ENCODE assay signal across 27 mouse cellular contexts in genomic region chr6:99674482-99674881, GRCm38 (mm10). TPM values are rescaled to one million over a fixed set of nuclear protein-coding genes. Genes with fewer than 3 reads are reported as not detected.
DNase-seq lines count a peak whose midpoint lies in the region; ATAC-seq and TF ChIP-seq lines count a peak whose summit lies in the region.
"Had no signal": no experiment of that assay in that cellular context is flagged by ENCODE, and none has a peak within 500 bp of the region (broad histone marks: within the 10 kb centered on the region; RNA-seq: fewer than 3 reads in every experiment).

No protein-coding gene starts in this region.

- peak overlapping the region; percentile 14; the same call in 1 of the 2 replicates for H3K27ac ChIP-seq in forebrain, embryonic 13.5 days
- H3K27ac ChIP-seq in forebrain, embryonic 12.5 days: no peak overlapping the region
- H3K27ac ChIP-seq in hindbrain, embryonic 15.5 days (replicated peaks): 0 out of 2 replicates have a peak overlapping the region, but pooled peaks have one; percentile 34
- H3K27ac ChIP-seq in hindbrain, embryonic 11.5 days (ENCODE audit: low read depth, low read length): no peak overlapping the region
- H3K27ac ChIP-seq in midbrain, embryonic 12.5 days (replicated peaks): 0 out of 2 replicates have a peak overlapping the region, but pooled peaks have one; percentile 25
- no peak overlapping the region for H3K27ac ChIP-seq in midbrain, embryonic 13.5 days
- no peak overlapping the region for H3K27ac ChIP-seq in cerebellum, adult 2 months (ENCODE audit: insufficient read depth, low read length)
- H3K27ac ChIP-seq: embryonic facial prominence, embryonic 12.5 days; embryonic facial prominence, embryonic 15.5 days; heart, adult 2 months; heart, embryonic 10.5 days; heart, embryonic 13.5 days; hindbrain, embryonic 12.5 days; intestine, embryonic 15.5 days had no signal

- no peak overlapping the region for H3K4me3 ChIP-seq in forebrain, embryonic 13.5 days
- H3K4me3 ChIP-seq in forebrain, embryonic 12.5 days (replicated peaks): no peak overlapping the region
- H3K4me3 ChIP-seq in hindbrain, embryonic 15.5 days: no peak overlapping the region
- H3K4me3 ChIP-seq in hindbrain, embryonic 11.5 days (ENCODE audit: low read depth, low read length): no peak overlapping the region
- H3K4me3 ChIP-seq in midbrain, embryonic 12.5 days: no peak overlapping the region
- no peak overlapping the region for H3K4me3 ChIP-seq in midbrain, embryonic 13.5 days (replicated peaks)
- H3K4me3 ChIP-seq in cerebellum, adult 2 months (replicated peaks; ENCODE audit: insufficient read depth, low read depth, low read length): no peak overlapping the region
- H3K4me3 ChIP-seq: embryonic facial prominence, embryonic 12.5 days; embryonic facial prominence, embryonic 15.5 days; heart, adult 2 months; heart, embryonic 10.5 days; heart, embryonic 13.5 days; hindbrain, embryonic 12.5 days; intestine, embryonic 15.5 days had no signal

- ATAC-seq in forebrain, embryonic 13.5 days: no peak
- no peak for ATAC-seq in forebrain, embryonic 12.5 days (ENCODE audit: low FRiP score)
- no peak for ATAC-seq in hindbrain, embryonic 15.5 days (ENCODE audit: low FRiP score, low read depth)
- ATAC-seq in hindbrain, embryonic 11.5 days (ENCODE audit: low FRiP score): no peak
- ATAC-seq in midbrain, embryonic 12.5 days (ENCODE audit: low FRiP score, low read depth): no peak
- no peak for ATAC-seq in midbrain, embryonic 13.5 days
- ATAC-seq: activated CD4-positive, CD25-positive, alpha-beta regulatory T cell, adult 4 months; forebrain, embryonic 16.5 days; hindbrain, embryonic 16.5 days; intestine, embryonic 15.5 days had no signal

- H3K27me3 ChIP-seq in forebrain, embryonic 13.5 days: no peaks in the 10 kb centered on the region
- H3K27me3 ChIP-seq in forebrain, embryonic 12.5 days: no peaks in the 10 kb centered on the region
- no peaks in the 10 kb centered on the region for H3K27me3 ChIP-seq in hindbrain, embryonic 15.5 days
- H3K27me3 ChIP-seq in hindbrain, embryonic 11.5 days (ENCODE audit: control insufficient read depth, insufficient read depth, low read length): no peaks in the 10 kb centered on the region
- peaks cover 9% of the 10 kb centered on the region; the same call in 1 of the 2 replicates for H3K27me3 ChIP-seq in midbrain, embryonic 12.5 days
- H3K27me3 ChIP-seq in midbrain, embryonic 13.5 days: no peaks in the 10 kb centered on the region
- no peaks in the 10 kb centered on the region for H3K27me3 ChIP-seq in cerebellum, adult 2 months (ENCODE audit: control insufficient read depth, insufficient read depth, low read length)
- H3K27me3 ChIP-seq: embryonic facial prominence, embryonic 12.5 days; embryonic facial prominence, embryonic 15.5 days; hindbrain, embryonic 12.5 days; intestine, embryonic 15.5 days had no signal

- 36% methylated on average over 4 of the region's 4 CpGs for WGBS in forebrain, embryonic 13.5 days
- 51% methylated on average over 4 of the region's 4 CpGs for whole genome bisulfite sequencing in forebrain, embryonic 12.5 days
- WGBS in hindbrain, embryonic 15.5 days: 62% methylated on average over 4 of the region's 4 CpGs
- 80% methylated on average over 4 of the region's 4 CpGs for WGBS in hindbrain, embryonic 11.5 days
- WGBS in midbrain, embryonic 12.5 days: 67% methylated on average over 4 of the region's 4 CpGs
- 61% methylated on average over 4 of the region's 4 CpGs for WGBS in midbrain, embryonic 13.5 days
- 92% methylated on average over 4 of the region's 4 CpGs for WGBS in cerebellum, adult 2 months

- H3K9ac ChIP-seq in forebrain, embryonic 13.5 days: no peak overlapping the region
- no peak overlapping the region for H3K9ac ChIP-seq in forebrain, embryonic 12.5 days
- H3K9ac ChIP-seq in hindbrain, embryonic 15.5 days: no peak overlapping the region
- no peak overlapping the region for H3K9ac ChIP-seq in hindbrain, embryonic 11.5 days (ENCODE audit: low read depth, low read length)
- H3K9ac ChIP-seq in midbrain, embryonic 12.5 days (replicated peaks): no peak overlapping the region
- no peak overlapping the region for H3K9ac ChIP-seq in midbrain, embryonic 13.5 days (replicated peaks)
- H3K9ac ChIP-seq: embryonic facial prominence, embryonic 12.5 days; embryonic facial prominence, embryonic 15.5 days; heart, embryonic 13.5 days; hindbrain, embryonic 12.5 days; intestine, embryonic 15.5 days had no signal

- peaks cover 45% of the 10 kb centered on the region for H3K4me1 ChIP-seq in forebrain, embryonic 13.5 days
- H3K4me1 ChIP-seq in forebrain, embryonic 12.5 days: peaks cover 28% of the 10 kb centered on the region
- H3K4me1 ChIP-seq in hindbrain, embryonic 15.5 days (replicated peaks): peaks cover 28% of the 10 kb centered on the region
- peaks cover 7% of the 10 kb centered on the region for H3K4me1 ChIP-seq in hindbrain, embryonic 11.5 days (replicated peaks; ENCODE audit: control insufficient read depth, insufficient read depth, low read length)
- peaks cover 24% of the 10 kb centered on the region for H3K4me1 ChIP-seq in midbrain, embryonic 12.5 days
- peaks cover 22% of the 10 kb centered on the region for H3K4me1 ChIP-seq in midbrain, embryonic 13.5 days (replicated peaks)
- peaks cover 14% of the 10 kb centered on the region for H3K4me1 ChIP-seq in cerebellum, adult 2 months (ENCODE audit: control insufficient read depth, insufficient read depth, low read length)
- H3K4me1 ChIP-seq: embryonic facial prominence, embryonic 15.5 days; heart, embryonic 10.5 days; heart, embryonic 13.5 days had no signal

- no peak for TF ChIP-seq POLR2A in brain, embryonic 14.5 days (IDR thresholded peaks at IDR 0.05; ENCODE audit: borderline replicate concordance, extremely low read depth, insufficient read depth, insufficient read length, poor library complexity, severe bottlenecking)
- TF ChIP-seq POLR2A in cerebellum, adult 2 months (IDR thresholded peaks at IDR 0.05; ENCODE audit: borderline replicate concordance, insufficient read depth, low read length): no peak

- H3K9me3 ChIP-seq in forebrain, embryonic 13.5 days (replicated peaks): no peaks in the 10 kb centered on the region
- H3K9me3 ChIP-seq in forebrain, embryonic 12.5 days: no peaks in the 10 kb centered on the region
- no peaks in the 10 kb centered on the region for H3K9me3 ChIP-seq in hindbrain, embryonic 15.5 days
- no peaks in the 10 kb centered on the region for H3K9me3 ChIP-seq in hindbrain, embryonic 11.5 days (ENCODE audit: control insufficient read depth, low read length)
- H3K9me3 ChIP-seq in midbrain, embryonic 12.5 days: no peaks in the 10 kb centered on the region
- no peaks in the 10 kb centered on the region for H3K9me3 ChIP-seq in midbrain, embryonic 13.5 days
- H3K9me3 ChIP-seq: embryonic facial prominence, embryonic 12.5 days; embryonic facial prominence, embryonic 15.5 days; heart, embryonic 10.5 days; heart, embryonic 13.5 days; hindbrain, embryonic 12.5 days; intestine, embryonic 15.5 days had no signal

- TF ChIP-seq CTCF in brain, embryonic 14.5 days (IDR thresholded peaks at IDR 0.05; ENCODE audit: borderline replicate concordance, extremely low read depth, insufficient read depth, insufficient read length): no peak
- no peak for TF ChIP-seq CTCF in cerebellum, adult 2 months (IDR thresholded peaks at IDR 0.05; ENCODE audit: borderline replicate concordance, insufficient read depth, low read depth, low read length)

- H3K4me2 ChIP-seq in forebrain, embryonic 13.5 days: no peak overlapping the region
- no peak overlapping the region for H3K4me2 ChIP-seq in forebrain, embryonic 12.5 days
- no peak overlapping the region for H3K4me2 ChIP-seq in hindbrain, embryonic 15.5 days
- H3K4me2 ChIP-seq in hindbrain, embryonic 11.5 days (replicated peaks; ENCODE audit: low read depth, low read length): no peak overlapping the region
- H3K4me2 ChIP-seq in midbrain, embryonic 12.5 days (replicated peaks): no peak overlapping the region
- H3K4me2 ChIP-seq in midbrain, embryonic 13.5 days (replicated peaks): no peak overlapping the region
- H3K4me2 ChIP-seq: embryonic facial prominence, embryonic 12.5 days; embryonic facial prominence, embryonic 15.5 days; heart, embryonic 13.5 days; hindbrain, embryonic 12.5 days; intestine, embryonic 15.5 days had no signal

- no peak for DNase-seq in hindbrain, embryonic 11.5 days (ENCODE audit: low spot score)
- peak; percentile 52 for DNase-seq in brain, embryonic 14.5 days (ENCODE audit: low read depth)
- no peak for DNase-seq in cerebellum, adult 2 months
- DNase-seq: adrenal gland, adult 8-10 months; adrenal gland, postnatal 25 days; cerebellum, adult 18-20 months; cerebellum, adult 9-11 months; cerebellum, postnatal 25 days; gastrocnemius, postnatal 36 days; heart, adult 2 months; heart, postnatal 14 days; heart, postnatal 4 days had no signal

- H3K36me3 ChIP-seq in forebrain, embryonic 13.5 days (ENCODE audit: poor library complexity, severe bottlenecking): no peaks in the 10 kb centered on the region
- H3K36me3 ChIP-seq in forebrain, embryonic 12.5 days (replicated peaks): no peaks in the 10 kb centered on the region
- no peaks in the 10 kb centered on the region for H3K36me3 ChIP-seq in hindbrain, embryonic 15.5 days
- no peaks in the 10 kb centered on the region for H3K36me3 ChIP-seq in hindbrain, embryonic 11.5 days (ENCODE audit: control insufficient read depth, insufficient read depth, low read length)
- no peaks in the 10 kb centered on the region for H3K36me3 ChIP-seq in midbrain, embryonic 12.5 days
- H3K36me3 ChIP-seq in midbrain, embryonic 13.5 days: no peaks in the 10 kb centered on the region
- H3K36me3 ChIP-seq: embryonic facial prominence, embryonic 12.5 days; embryonic facial prominence, embryonic 15.5 days; heart, embryonic 10.5 days; heart, embryonic 13.5 days; hindbrain, embryonic 12.5 days; intestine, embryonic 15.5 days had no signal

RNA-seq across cellular contexts. Expression of gene Gm20696, which starts 7.9 kb away (rescaled TPM):
- 3.8 and 3.9 TPM in 2 replicates for polyA plus RNA-seq in forebrain, embryonic 13.5 days (2015; fragmentation: Nextera tagmentation; extraction: Ambion mirVana)
- 4.2 and 6.0 TPM in 2 replicates for polyA plus RNA-seq in forebrain, embryonic 12.5 days (2016; fragmentation: Nextera tagmentation; extraction: Ambion mirVana)
- polyA plus RNA-seq in hindbrain, embryonic 15.5 days (2015; fragmentation: Nextera tagmentation; extraction: Ambion mirVana): 3.4 and 4.1 TPM in 2 replicates
- polyA plus RNA-seq in hindbrain, embryonic 11.5 days (2014; fragmentation: Nextera tagmentation; extraction: Ambion mirVana): 3.2 and 6.0 TPM in 2 replicates
- 4.5 and 6.9 TPM in 2 replicates for polyA plus RNA-seq in midbrain, embryonic 12.5 days (2016; fragmentation: Nextera tagmentation; extraction: Ambion mirVana)
- 3.2 and 3.6 TPM in 2 replicates for polyA plus RNA-seq in midbrain, embryonic 13.5 days (2015; fragmentation: Nextera tagmentation; extraction: Ambion mirVana)
- polyA plus RNA-seq in brain, embryonic 14.5 days (2012; rRNA removed): 0.93 and 1.8 TPM in 2 replicates
- polyA plus RNA-seq in cerebellum, adult 2 months (2012; rRNA removed): 2.5 and 2.8 TPM in 2 replicates

RNA-seq across cellular contexts. Expression of gene Eif4e3, which starts 7.9 kb away (rescaled TPM):
- 10.5 and 11.5 TPM in 2 replicates for polyA plus RNA-seq in forebrain, embryonic 13.5 days (2015; fragmentation: Nextera tagmentation; extraction: Ambion mirVana)
- polyA plus RNA-seq in forebrain, embryonic 12.5 days (2016; fragmentation: Nextera tagmentation; extraction: Ambion mirVana): 12.7 and 13.1 TPM in 2 replicates
- polyA plus RNA-seq in hindbrain, embryonic 15.5 days (2015; fragmentation: Nextera tagmentation; extraction: Ambion mirVana): 6.9 and 7.7 TPM in 2 replicates
- 15.1 and 16.3 TPM in 2 replicates for polyA plus RNA-seq in hindbrain, embryonic 11.5 days (2014; fragmentation: Nextera tagmentation; extraction: Ambion mirVana)
- polyA plus RNA-seq in midbrain, embryonic 12.5 days (2016; fragmentation: Nextera tagmentation; extraction: Ambion mirVana): 12.5 and 13.0 TPM in 2 replicates
- 8.8 and 9.8 TPM in 2 replicates for polyA plus RNA-seq in midbrain, embryonic 13.5 days (2015; fragmentation: Nextera tagmentation; extraction: Ambion mirVana)
- polyA plus RNA-seq in brain, embryonic 14.5 days (2012; rRNA removed): 10.6 and 11.6 TPM in 2 replicates
- 16.0 and 17.0 TPM in 2 replicates for polyA plus RNA-seq in cerebellum, adult 2 months (2012; rRNA removed)

RNA-seq across cellular contexts. Expression of gene Gpr27, which starts 18.0 kb away (rescaled TPM):
- polyA plus RNA-seq in forebrain, embryonic 13.5 days (2015; fragmentation: Nextera tagmentation; extraction: Ambion mirVana): 6.6 and 7.6 TPM in 2 replicates
- polyA plus RNA-seq in forebrain, embryonic 12.5 days (2016; fragmentation: Nextera tagmentation; extraction: Ambion mirVana): 5.9 and 6.7 TPM in 2 replicates
- polyA plus RNA-seq in hindbrain, embryonic 15.5 days (2015; fragmentation: Nextera tagmentation; extraction: Ambion mirVana): 21.1 and 23.4 TPM in 2 replicates
- 2.5 and 3.7 TPM in 2 replicates for polyA plus RNA-seq in hindbrain, embryonic 11.5 days (2014; fragmentation: Nextera tagmentation; extraction: Ambion mirVana)
- 5.3 and 7.4 TPM in 2 replicates for polyA plus RNA-seq in midbrain, embryonic 12.5 days (2016; fragmentation: Nextera tagmentation; extraction: Ambion mirVana)
- 8.4 and 9.0 TPM in 2 replicates for polyA plus RNA-seq in midbrain, embryonic 13.5 days (2015; fragmentation: Nextera tagmentation; extraction: Ambion mirVana)
- polyA plus RNA-seq in brain, embryonic 14.5 days (2012; rRNA removed): 26.5 and 38.8 TPM in 2 replicates
- 10.0 and 10.4 TPM in 2 replicates for polyA plus RNA-seq in cerebellum, adult 2 months (2012; rRNA removed)
- polyA plus RNA-seq: activated CD4-positive, CD25-positive, alpha-beta regulatory T cell, adult 4 months had no signal

RNA-seq across cellular contexts. Expression of gene Prok2, which starts 51.7 kb away (rescaled TPM):
- polyA plus RNA-seq in forebrain, embryonic 13.5 days (2015; fragmentation: Nextera tagmentation; extraction: Ambion mirVana): 1.3 and 1.5 TPM in 2 replicates
- 1.1 and 2.1 TPM in 2 replicates for polyA plus RNA-seq in forebrain, embryonic 12.5 days (2016; fragmentation: Nextera tagmentation; extraction: Ambion mirVana)
- 0.33 and 0.36 TPM in 2 replicates for polyA plus RNA-seq in hindbrain, embryonic 15.5 days (2015; fragmentation: Nextera tagmentation; extraction: Ambion mirVana)
- polyA plus RNA-seq in hindbrain, embryonic 11.5 days (2014; fragmentation: Nextera tagmentation; extraction: Ambion mirVana): not detected in 2 replicates
- 0.31 TPM in 1 of 2 replicates, not detected in the other for polyA plus RNA-seq in midbrain, embryonic 12.5 days (2016; fragmentation: Nextera tagmentation; extraction: Ambion mirVana)
- 0.32 and 0.39 TPM in 2 replicates for polyA plus RNA-seq in midbrain, embryonic 13.5 days (2015; fragmentation: Nextera tagmentation; extraction: Ambion mirVana)
- 0.06 and 0.46 TPM in 2 replicates for polyA plus RNA-seq in brain, embryonic 14.5 days (2012; rRNA removed)
- not detected in 2 replicates for polyA plus RNA-seq in cerebellum, adult 2 months (2012; rRNA removed)
- polyA plus RNA-seq: activated CD4-positive, CD25-positive, alpha-beta regulatory T cell, adult 4 months; heart, adult 2 months; heart, embryonic 13.5 days; heart, embryonic 16.5 days had no signal

Comparison
In these comparisons a context has a peak if more than half of its experiments do, and no peak if none do; other contexts are left out.
1. H3K27ac ChIP-seq: peak in forebrain, embryonic 13.5 days (single experiment), hindbrain, embryonic 15.5 days (single experiment) and midbrain, embryonic 12.5 days (single experiment); none in forebrain, embryonic 12.5 days (single experiment), hindbrain, embryonic 11.5 days (single experiment), midbrain, embryonic 13.5 days (single experiment) and cerebellum, adult 2 months (single experiment).